Mouse (Mus musculus) embryonic facial prominence, embryonic 12.5 days (tissue): ENCODE results near the gene Dnpep. TPM values are rescaled to one million over a fixed set of nuclear protein-coding genes. Genes with fewer than 3 reads are reported as not detected.

Experiments
- ATAC-seq: fragments of 200-750 bp; cut with Nextera tagmentation; 2 replicates; pipeline ENCODE4 v1.8.0; 2017; ENCODE audit not compliant: insufficient number of reproducible peaks, insufficient read depth, low FRiP score, low TSS enrichment
- H3K27ac ChIP-seq: fragments of 300-500 bp; sonication (generic); 2 replicates; pipeline ENCODE4 v1.5.1; 2016; ENCODE audit warnings: mild to moderate bottlenecking
- H3K27me3 ChIP-seq: fragments of 300-500 bp; sonication (generic); 2 replicates; pipeline ENCODE4 v1.6.1; 2016; ENCODE audit warnings: mild to moderate bottlenecking, moderate library complexity
- H3K36me3 ChIP-seq: fragments of 300-500 bp; sonication (generic); 2 replicates; pipeline ENCODE4 v1.6.1; 2016; ENCODE audit warnings: mild to moderate bottlenecking
- H3K4me1 ChIP-seq: fragments of 300-500 bp; sonication (generic); 2 replicates; pipeline ENCODE4 v1.6.1; 2016
- H3K4me2 ChIP-seq: fragments of 300-500 bp; sonication (generic); replicated peaks from 2 replicates; pipeline ENCODE4 v1.6.1; 2016; ENCODE audit warnings: mild to moderate bottlenecking, moderate library complexity
- H3K4me3 ChIP-seq: fragments of 300-500 bp; sonication (generic); 2 replicates; pipeline ENCODE4 v1.5.1; 2016; ENCODE audit warnings: mild to moderate bottlenecking
- H3K9ac ChIP-seq: fragments of 300-500 bp; sonication (generic); 2 replicates; pipeline ENCODE4 v1.6.1; 2016; ENCODE audit warnings: mild to moderate bottlenecking, moderate library complexity
- H3K9me3 ChIP-seq: fragments of 300-500 bp; sonication (generic); 2 replicates; pipeline ENCODE4 v1.6.1; 2016; ENCODE audit warnings: mild to moderate bottlenecking, moderate library complexity
- WGBS: fragments of 180-500 bp; shearing (Covaris S2); methylation state at CpG from one replicate; pipeline ENCODE4 v1.1.7; 2016; 5-methylcytosine and 5-hydroxymethylcytosine counted together
- polyA plus RNA-seq: library from polyadenylated mRNA; unstranded; fragments of >200 nt; fragmentation: Nextera tagmentation; extraction: Ambion mirVana; gene quantifications from 2 replicates; pipeline ENCODE4 v1.2.1, GENCODE M21; 2016

Gene Dnpep
- polyA plus RNA-seq, 1 experiment from 2014 or later: 143 TPM

DNA sequence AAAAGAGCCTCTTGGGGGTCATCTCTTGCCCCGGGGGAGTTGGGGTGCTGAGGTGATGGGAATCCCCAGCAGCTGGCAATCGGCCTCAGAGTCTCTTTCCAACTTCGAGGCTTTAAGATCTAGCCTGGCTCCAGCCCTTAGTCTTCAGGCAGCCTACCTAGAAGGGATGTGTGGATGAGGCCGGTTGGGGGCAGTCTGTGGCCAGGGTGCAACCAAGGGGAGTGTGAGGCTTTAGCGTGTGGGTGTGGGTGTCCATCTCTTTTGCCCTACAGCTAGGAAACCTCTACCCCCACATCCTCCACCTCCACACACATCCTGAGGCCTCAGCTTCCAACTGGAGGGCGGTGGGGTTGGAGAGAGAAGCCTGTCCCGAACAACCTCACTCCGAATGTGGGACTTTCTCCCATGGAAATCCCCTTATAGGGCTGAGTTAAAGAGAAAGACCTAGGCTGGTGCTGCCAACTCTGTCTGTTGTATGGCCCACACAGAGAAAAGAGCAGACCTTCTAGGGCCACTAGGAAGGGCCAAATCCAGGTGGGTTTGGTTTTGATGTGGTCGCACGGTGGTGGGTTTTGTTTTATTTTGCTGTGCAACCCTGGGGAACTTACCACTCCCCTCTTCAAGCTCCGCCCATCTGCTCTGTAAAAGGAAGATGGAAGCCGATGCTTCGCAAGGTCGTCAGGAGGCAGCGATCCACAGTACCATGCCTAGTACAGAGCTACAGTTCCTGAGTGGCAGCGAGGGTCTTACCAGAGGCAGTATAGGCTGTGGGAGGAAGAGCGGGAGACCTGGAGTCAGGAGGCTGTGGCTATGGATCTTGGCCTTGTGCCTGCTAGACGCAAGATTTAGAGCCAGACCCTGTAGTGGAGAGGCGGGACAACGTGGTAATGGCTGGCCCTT is 27.5 kb upstream of the Dnpep start:
- Histone ChIP-seq H3K4me2 (peak overlapping the region; percentile 35), H3K4me1 (peaks cover 36% of the 10 kb centered on the region), H3K4me3 (no peak overlapping the region), H3K9me3 (no peaks in the 10 kb centered on the region), H3K27ac (peak overlapping the region; percentile 55), H3K27me3 (no peaks in the 10 kb centered on the region), H3K9ac (no peak overlapping the region), H3K36me3 (no peaks in the 10 kb centered on the region)
- 23% methylated on average over 20 of the region's 20 CpGs for WGBS
- ATAC-seq: no peak

DNA sequence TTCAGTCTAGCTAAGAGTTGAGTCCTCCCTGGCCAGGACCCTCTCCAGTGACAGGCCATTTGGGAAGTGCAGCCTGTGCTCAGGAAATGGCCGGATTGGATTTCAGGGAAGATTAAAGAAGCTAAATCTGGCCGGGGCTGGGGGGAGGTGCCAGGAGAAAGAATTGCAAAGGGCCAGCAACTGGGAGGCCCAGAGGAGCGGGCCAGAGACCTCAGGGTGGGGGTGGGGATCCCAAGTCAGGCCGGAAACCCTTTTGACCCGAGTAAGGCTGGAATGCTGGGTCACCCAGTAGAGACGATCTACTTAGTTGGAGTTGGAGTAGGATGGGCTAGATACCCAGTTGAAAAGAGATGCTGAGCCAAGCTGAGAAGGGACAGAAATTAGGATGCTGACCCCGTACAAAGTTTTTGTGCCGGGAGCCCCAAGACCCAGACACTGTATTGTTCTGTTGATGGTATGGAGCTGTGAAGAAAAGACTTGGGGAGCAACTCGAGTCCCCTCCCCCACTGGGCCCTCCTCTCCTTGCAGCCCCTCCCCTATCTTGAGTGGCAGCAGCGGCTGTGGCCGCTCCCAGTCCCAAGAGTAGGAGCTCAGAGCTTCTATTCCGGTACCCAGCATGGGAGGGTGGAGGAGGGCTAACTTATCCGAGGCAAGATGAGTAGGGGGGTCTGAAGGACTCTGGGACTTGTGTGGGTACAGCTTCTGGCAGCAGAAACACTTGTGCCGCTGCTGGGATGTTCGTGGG is 26.7 kb upstream of the Dnpep start:
- 3% methylated on average over 15 of the region's 15 CpGs for WGBS
- Histone ChIP-seq H3K4me3 (no peak overlapping the region), H3K4me1 (peaks cover 37% of the 10 kb centered on the region), H3K27me3 (no peaks in the 10 kb centered on the region), H3K36me3 (no peaks in the 10 kb centered on the region), H3K9ac (0 out of 2 replicates have a peak overlapping the region, but pooled peaks have one; percentile 10), H3K4me2 (peak overlapping the region; percentile 35), H3K27ac (peak overlapping the region; percentile 55), H3K9me3 (no peaks in the 10 kb centered on the region)
- ATAC-seq: 0 out of 2 replicates have a peak, but pooled peaks have one; percentile 50

DNA sequence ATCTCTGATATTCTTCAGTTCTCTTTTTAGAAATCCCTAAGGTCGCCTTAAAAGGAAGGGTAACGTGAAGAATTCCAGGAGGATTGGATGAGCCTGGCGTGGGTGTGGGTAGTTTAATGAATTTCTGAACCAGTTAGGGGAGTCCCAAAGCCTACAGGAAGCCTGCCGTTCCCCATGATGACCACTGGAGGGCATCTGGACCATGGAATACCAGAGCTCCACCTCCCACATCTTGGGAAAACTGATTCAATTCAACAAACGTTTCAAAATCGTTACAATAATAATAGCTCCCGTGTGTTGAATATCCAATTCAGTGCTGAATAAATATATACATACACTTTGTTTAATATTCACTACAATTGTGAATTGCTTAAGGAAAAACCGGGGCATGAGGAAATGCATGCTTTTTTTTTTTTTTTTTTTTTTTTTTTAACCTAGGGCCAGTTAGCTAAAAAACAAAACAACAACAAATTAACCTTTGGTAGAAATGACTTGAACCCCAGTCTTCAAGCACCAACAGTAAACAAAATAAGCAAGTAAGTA is 25.2 kb upstream of the Dnpep start:
- peaks cover 48% of the 10 kb centered on the region for H3K4me1 ChIP-seq
- no peaks in the 10 kb centered on the region for H3K36me3 ChIP-seq
- H3K27me3 ChIP-seq: no peaks in the 10 kb centered on the region
- no peak overlapping the region for H3K9ac ChIP-seq
- WGBS: under 1% methylated on average over 8 of the region's 8 CpGs
- H3K9me3 ChIP-seq: no peaks in the 10 kb centered on the region
- H3K4me2 ChIP-seq: no peak overlapping the region
- no peak overlapping the region for H3K4me3 ChIP-seq
- H3K27ac ChIP-seq: no peak overlapping the region
- no peak for ATAC-seq

DNA sequence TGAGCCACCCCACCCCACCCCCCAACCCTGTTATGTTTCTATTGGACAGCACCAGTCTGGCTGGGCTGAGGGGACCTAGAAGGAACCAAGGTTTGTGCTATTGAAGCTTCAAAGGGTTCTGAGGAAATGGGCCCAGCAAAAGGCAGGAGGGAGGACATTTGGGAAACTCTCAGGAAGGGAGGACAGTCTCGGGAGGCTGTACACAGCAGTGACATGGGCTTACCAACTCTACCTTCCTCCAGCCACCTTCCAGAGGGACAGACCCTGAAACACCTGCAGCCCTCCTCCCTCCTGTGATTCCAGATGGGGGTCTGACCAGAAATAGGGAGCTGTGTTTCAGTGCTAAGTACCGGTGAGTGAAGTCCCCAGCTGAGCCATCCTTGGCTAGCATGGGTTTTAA is 22.7 kb upstream of the Dnpep start:
- peaks cover 51% of the 10 kb centered on the region for H3K4me1 ChIP-seq
- no peak overlapping the region for H3K4me3 ChIP-seq
- WGBS: 76% methylated on average over 2 of the region's 2 CpGs

DNA sequence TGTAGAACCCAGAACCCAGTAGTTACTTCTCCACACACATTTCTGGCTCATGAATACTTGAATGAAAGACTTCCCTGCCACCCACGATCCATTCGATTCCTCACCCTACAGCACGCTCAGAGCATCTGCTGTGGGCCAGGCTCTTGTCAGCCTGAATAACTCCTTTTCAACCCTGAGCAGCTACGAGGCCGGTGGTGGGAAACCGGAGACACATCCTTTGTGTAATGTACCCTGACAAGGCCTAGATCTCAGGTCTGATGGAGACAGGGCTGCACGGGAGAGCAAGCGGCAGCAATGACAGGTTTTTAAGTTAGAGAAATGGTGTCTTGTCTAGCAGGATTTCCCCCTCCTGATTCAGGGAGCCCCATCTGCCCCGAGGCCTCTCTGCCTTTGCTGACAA is 21.5 kb upstream of the Dnpep start:
- H3K9me3 ChIP-seq: no peaks in the 10 kb centered on the region
- H3K36me3 ChIP-seq: no peaks in the 10 kb centered on the region
- H3K4me2 ChIP-seq: no peak overlapping the region
- H3K9ac ChIP-seq: no peak overlapping the region
- H3K4me1 ChIP-seq: peaks cover 39% of the 10 kb centered on the region
- H3K4me3 ChIP-seq: no peak overlapping the region
- no peaks in the 10 kb centered on the region for H3K27me3 ChIP-seq
- 19% methylated on average over 9 of the region's 9 CpGs for WGBS
- no peak for ATAC-seq
- H3K27ac ChIP-seq: peak overlapping the region; percentile 80

More for the DNA sequence above, 22.7 kb upstream of the Dnpep start:
- Histone ChIP-seq H3K36me3 (no peaks in the 10 kb centered on the region), H3K9ac (no peak overlapping the region), H3K27ac (no peak overlapping the region), H3K27me3 (no peaks in the 10 kb centered on the region), H3K9me3 (no peaks in the 10 kb centered on the region), H3K4me2 (no peak overlapping the region)
- no peak for ATAC-seq

DNA sequence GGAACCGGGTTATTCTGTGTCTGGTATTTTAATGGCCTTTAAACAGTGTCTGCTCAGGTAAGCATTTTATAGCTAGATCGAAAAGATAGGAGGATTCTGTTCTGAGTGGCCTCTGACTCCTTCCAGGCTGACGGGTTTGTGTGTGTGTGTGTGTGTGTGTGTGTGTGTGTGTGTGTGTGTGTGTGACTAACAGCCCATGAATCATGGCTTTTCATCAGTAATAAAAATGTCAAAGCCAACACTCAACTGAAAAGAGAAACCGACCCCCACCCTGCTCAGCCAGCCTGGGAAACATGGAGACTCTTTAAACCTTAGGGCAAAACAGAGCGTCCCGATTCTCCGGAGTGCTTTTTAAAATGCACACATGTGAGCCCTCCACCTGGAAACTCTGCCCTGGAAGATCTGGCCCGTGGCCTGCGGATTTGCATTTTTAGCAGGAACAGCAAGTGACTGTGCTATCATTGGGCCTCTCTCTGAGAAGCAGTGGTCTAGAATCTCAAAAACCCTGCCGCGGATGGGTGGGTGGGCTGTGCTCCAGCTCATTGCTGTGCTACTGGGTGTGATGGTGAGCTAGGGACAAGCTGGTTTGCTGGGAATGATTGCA is 20.4 kb upstream of the Dnpep start:
- ATAC-seq: no peak
- WGBS: 25% methylated on average over 11 of the region's 11 CpGs

DNA sequence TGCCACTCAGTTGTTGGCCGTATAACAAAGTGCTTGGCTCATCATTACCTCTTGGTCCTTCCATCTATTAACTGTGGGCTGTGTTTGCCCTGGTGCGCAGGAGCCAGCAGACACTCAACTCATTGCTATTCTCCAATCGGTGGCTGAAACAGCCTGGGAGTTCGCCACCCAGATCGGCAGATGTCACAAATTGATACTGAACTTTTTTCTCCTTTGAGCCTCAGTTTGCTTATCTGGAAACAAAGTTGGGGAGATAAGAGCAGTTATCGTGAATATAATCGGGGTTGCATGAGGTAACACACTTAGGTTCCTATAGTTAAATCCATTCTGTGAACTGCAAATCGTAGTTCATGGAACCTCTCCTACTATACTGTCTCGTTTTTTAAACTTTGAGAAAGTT is 19.3 kb upstream of the Dnpep start:
- 76% methylated on average over 9 of the region's 9 CpGs for WGBS
- Histone ChIP-seq H3K4me3 (no peak overlapping the region), H3K4me1 (peaks cover 28% of the 10 kb centered on the region), H3K36me3 (no peaks in the 10 kb centered on the region), H3K9me3 (no peaks in the 10 kb centered on the region), H3K4me2 (no peak overlapping the region), H3K27ac (no peak overlapping the region), H3K9ac (no peak overlapping the region), H3K27me3 (no peaks in the 10 kb centered on the region)
- ATAC-seq: no peak

More for the DNA sequence above, 20.4 kb upstream of the Dnpep start:
- H3K4me2 ChIP-seq: 0 out of 2 replicates have a peak overlapping the region, but pooled peaks have one; percentile 3
- H3K27ac ChIP-seq: peak overlapping the region; percentile 80
- H3K4me1 ChIP-seq: peaks cover 28% of the 10 kb centered on the region
- H3K9me3 ChIP-seq: no peaks in the 10 kb centered on the region
- no peak overlapping the region for H3K4me3 ChIP-seq
- H3K27me3 ChIP-seq: no peaks in the 10 kb centered on the region
- H3K36me3 ChIP-seq: no peaks in the 10 kb centered on the region
- H3K9ac ChIP-seq: no peak overlapping the region

DNA sequence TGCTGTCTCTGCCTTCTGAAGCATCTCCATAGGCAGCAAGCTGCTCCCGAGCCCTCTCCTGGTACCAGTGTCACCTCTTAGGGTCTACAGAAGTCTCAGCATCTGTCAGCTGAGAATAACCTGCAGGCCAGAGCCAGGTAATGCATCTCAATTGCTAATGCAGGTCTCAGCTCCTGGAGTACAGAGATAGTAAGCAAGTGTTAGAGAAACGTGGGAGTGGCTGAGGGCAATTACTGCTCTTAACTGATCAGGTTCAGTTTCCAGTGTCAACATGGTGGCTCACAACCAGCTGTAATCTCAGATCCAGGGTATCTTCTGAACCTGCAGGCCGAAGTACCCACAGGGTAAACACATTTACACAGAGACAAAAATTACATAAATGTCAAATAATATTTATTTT is 18.7 kb upstream of the Dnpep start:
- no peaks in the 10 kb centered on the region for H3K27me3 ChIP-seq
- no peaks in the 10 kb centered on the region for H3K9me3 ChIP-seq
- no peak overlapping the region for H3K4me2 ChIP-seq
- H3K9ac ChIP-seq: no peak overlapping the region
- H3K36me3 ChIP-seq: no peaks in the 10 kb centered on the region
- ATAC-seq: no peak
- no peak overlapping the region for H3K4me3 ChIP-seq
- H3K4me1 ChIP-seq: peaks cover 28% of the 10 kb centered on the region
- H3K27ac ChIP-seq: no peak overlapping the region
- 58% methylated on average over 3 of the region's 3 CpGs for WGBS

DNA sequence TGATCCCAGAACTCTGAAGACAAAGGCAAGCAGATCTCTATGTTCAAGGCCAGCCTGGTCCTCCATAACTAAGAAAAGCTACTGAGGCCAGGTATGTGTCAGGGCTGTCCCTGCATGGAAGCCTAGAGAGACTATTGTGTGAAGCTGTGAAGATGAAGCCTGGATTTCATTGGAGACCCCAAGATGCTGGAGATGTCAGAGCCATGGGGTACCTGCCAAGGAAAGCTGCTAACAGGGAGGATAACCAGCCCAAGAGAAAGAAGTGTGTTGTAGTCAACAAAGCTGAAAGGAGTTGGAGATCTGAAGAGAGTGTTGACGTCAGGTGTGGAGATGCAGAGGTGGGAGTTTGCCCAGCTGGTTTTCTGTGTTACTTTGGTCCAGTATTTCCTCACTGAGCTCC is 13.5 kb upstream of the Dnpep start:
- Histone ChIP-seq H3K9ac (no peak overlapping the region), H3K4me1 (no peaks in the 10 kb centered on the region), H3K4me2 (no peak overlapping the region), H3K27me3 (no peaks in the 10 kb centered on the region), H3K36me3 (no peaks in the 10 kb centered on the region), H3K4me3 (no peak overlapping the region), H3K27ac (no peak overlapping the region), H3K9me3 (0 out of 2 replicates have a peak, but pooled peaks cover 3% of the 10 kb centered on the region)
- WGBS: 85% methylated on average over 1 of the region's 1 CpGs
- ATAC-seq: no peak

DNA sequence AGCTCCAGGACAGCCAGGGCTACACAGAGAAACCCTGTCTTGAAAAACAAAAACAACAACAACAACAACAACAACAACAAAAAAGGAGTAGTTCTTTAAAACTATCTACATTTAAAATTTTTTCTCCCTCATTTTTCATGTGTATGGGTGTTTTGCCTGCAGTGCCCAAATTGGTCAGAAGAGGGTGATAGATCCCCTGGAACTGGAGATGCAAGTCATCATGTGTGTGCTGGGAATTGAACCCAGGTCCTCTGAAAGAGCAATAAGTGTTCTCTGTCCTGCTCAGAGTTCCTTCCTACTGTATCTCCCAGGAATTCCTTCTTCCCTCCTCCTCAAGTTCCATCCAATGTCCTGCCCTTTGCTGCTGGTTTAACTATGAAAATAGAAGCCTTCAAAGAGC is 9.7 kb upstream of the Dnpep start:
- Histone ChIP-seq H3K9me3 (0 out of 2 replicates have a peak, but pooled peaks cover 3% of the 10 kb centered on the region), H3K4me3 (no peak overlapping the region), H3K27ac (no peak overlapping the region), H3K27me3 (no peaks in the 10 kb centered on the region), H3K4me1 (no peaks in the 10 kb centered on the region), H3K9ac (no peak overlapping the region), H3K4me2 (no peak overlapping the region), H3K36me3 (no peaks in the 10 kb centered on the region)
- no peak for ATAC-seq

DNA sequence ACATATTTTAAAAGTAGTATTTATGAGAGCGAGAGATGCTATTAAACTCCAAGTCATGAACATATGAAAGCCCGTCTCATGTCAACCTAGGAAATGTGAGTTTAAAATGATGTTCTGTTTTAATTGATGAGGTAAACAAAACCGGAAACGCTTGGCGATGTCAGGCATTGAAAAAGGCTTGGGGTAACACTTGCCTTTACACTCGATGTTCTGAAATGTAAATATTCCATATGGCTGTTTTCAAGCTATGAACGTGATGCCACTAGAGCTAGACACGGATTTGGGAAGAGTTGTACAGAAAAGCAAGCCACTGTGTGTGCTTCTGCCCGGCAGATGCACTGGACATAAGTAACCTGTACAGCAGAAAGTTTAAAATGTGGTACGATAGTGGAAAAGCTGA is 1.4 kb upstream of the Dnpep start:
- H3K9ac ChIP-seq: no peak overlapping the region
- WGBS: 93% methylated on average over 10 of the region's 10 CpGs
- no peaks in the 10 kb centered on the region for H3K9me3 ChIP-seq
- H3K36me3 ChIP-seq: peaks cover 12% of the 10 kb centered on the region
- H3K4me2 ChIP-seq: no peak overlapping the region
- no peak for ATAC-seq
- no peak overlapping the region for H3K4me3 ChIP-seq
- H3K27ac ChIP-seq: no peak overlapping the region
- H3K27me3 ChIP-seq: no peaks in the 10 kb centered on the region
- peaks cover 8% of the 10 kb centered on the region for H3K4me1 ChIP-seq
